Mouse (Mus musculus) heart, postnatal 36 days (tissue): ENCODE data around the gene Txnl4b. TPM values are rescaled to one million over a fixed set of nuclear protein-coding genes. Genes with fewer than 3 reads are reported as not detected.
A peak's percentile ranks its signal among the peaks of the same experiment; 100 is the strongest.

Experiments
- DNase-seq, 2 experiments: peaks; one replicate each; pipeline ENCODE4 v3.0.0; 2021 to 2022
- intact Hi-C: fragments of 180-260 bp; cut with DNase I; formaldehyde crosslinking; loops from one replicate; pipeline ENCODE4 v1.15.1; 2025
- total RNA-seq, 2 experiments: library from RNA; stranded (reverse); gene quantifications; 2 replicates each; pipeline ENCODE4 v1.2.3; 2021

The Txnl4b gene
- total RNA-seq, result 1 to 10 TPM; 4.2 to 4.8 TPM

- peak; percentile 98 to 99 for DNase-seq
- intact Hi-C loops, result loop anchor here (1.0 to 10.0 kb wide), 3 partner anchors 43 to 1981 kb away; partner anchors contain the start of genes Ap1g1, Dhodh and Psmd7
Measured at GRCm38 (mm10) chr8:109565498-109566333, at the start of gene Txnl4b, which contains the start of gene Dhx38. TSS of gene Txnl4b (plus strand) at chr8:109565892. TSS of gene Dhx38 (minus strand) at chr8:109565861.

GRCm38 (mm10) chr8:109524008-109524407 is 41.7 kb upstream of the Txnl4b start:
- intact Hi-C loops, result no loop called here
- DNase-seq, result no peak

- peak; percentile 19 to 38 for DNase-seq
- intact Hi-C loops, result loop anchor here (5.0 to 10.0 kb wide), 2 partner anchors 1718 to 1931 kb away; no protein-coding TSS in a partner anchor
Measured at GRCm38 (mm10) chr8:109535140-109535990, 30.3 kb upstream of the Txnl4b start.

- DNase-seq, result peak; percentile 66 to 79
- intact Hi-C loops, result loop anchor here (5.0 to 10.0 kb wide), 2 partner anchors 1719 to 1932 kb away; no protein-coding TSS in a partner anchor
Measured at GRCm38 (mm10) chr8:109536703-109537102, 29.0 kb upstream of the Txnl4b start.

GRCm38 (mm10) chr8:109542165-109542564 is 23.5 kb upstream of the Txnl4b start:
- no peak for DNase-seq
- intact Hi-C loops, result no loop called here

- intact Hi-C loops, result no loop called here
- DNase-seq, result no peak
Measured at GRCm38 (mm10) chr8:109542748-109543519, 22.8 kb upstream of the Txnl4b start.

GRCm38 (mm10) chr8:109544049-109544448 is 21.6 kb upstream of the Txnl4b start:
- intact Hi-C loops, result no loop called here

GRCm38 (mm10) chr8:109551663-109552062 is 14.0 kb upstream of the Txnl4b start:
- DNase-seq, result no peak
- intact Hi-C loops, result no loop called here

More at GRCm38 (mm10) chr8:109544049-109544448, 21.6 kb upstream of the Txnl4b start:
- no peak for DNase-seq

GRCm38 (mm10) chr8:109563881-109564280 is 1.8 kb upstream of the Txnl4b start:
- intact Hi-C loops, result loop anchor here (10.0 kb wide), 1 partner anchor 1979 kb away; the partner anchor contains the start of gene Psmd7
- DNase-seq, result no peak

GRCm38 (mm10) chr8:109564766-109565165 is 926 bp upstream of the Txnl4b start:
- intact Hi-C loops, result loop anchor here (1.0 to 10.0 kb wide), 3 partner anchors 44 to 1980 kb away; partner anchors contain the start of genes Ap1g1, Dhodh and Psmd7
- no peak for DNase-seq

- DNase-seq, result no peak
- intact Hi-C loops, result no loop called here
Measured at GRCm38 (mm10) chr8:109571139-109571538, 5.4 kb downstream of the Txnl4b start.

- DNase-seq, result no peak
- intact Hi-C loops, result no loop called here
Measured at GRCm38 (mm10) chr8:109576311-109576710, 10.6 kb downstream of the Txnl4b start.

GRCm38 (mm10) chr8:109578900-109579301 is 13.2 kb downstream of the Txnl4b start, which contains the start of gene Hp:
TSS of gene Hp (minus strand) at chr8:109579172.
- no peak for DNase-seq
- intact Hi-C loops, result no loop called here

- DNase-seq, result no peak
- intact Hi-C loops, result no loop called here
Measured at GRCm38 (mm10) chr8:109584293-109584692, 18.6 kb downstream of the Txnl4b start.

GRCm38 (mm10) chr8:109584830-109585229 is 19.1 kb downstream of the Txnl4b start:
- no peak for DNase-seq
- intact Hi-C loops, result no loop called here

GRCm38 (mm10) chr8:109585652-109586051 is 20.0 kb downstream of the Txnl4b start:
- intact Hi-C loops, result no loop called here
- no peak for DNase-seq

GRCm38 (mm10) chr8:109586972-109587504 is 21.3 kb downstream of the Txnl4b start:
- intact Hi-C loops, result no loop called here
- no peak for DNase-seq

- intact Hi-C loops, result loop anchor here (10.0 kb wide), 1 partner anchor 324 kb away; no protein-coding TSS in a partner anchor
- no peak for DNase-seq
Measured at GRCm38 (mm10) chr8:109590901-109591300, 25.2 kb downstream of the Txnl4b start.

- DNase-seq, result no peak
- intact Hi-C loops, result loop anchor here (10.0 kb wide), 1 partner anchor 323 kb away; no protein-coding TSS in a partner anchor
Measured at GRCm38 (mm10) chr8:109591367-109591766, 25.7 kb downstream of the Txnl4b start.
